Mouse (Mus musculus) erythroblast, embryonic 14.5 days (primary cell): ENCODE results near the gene Amtn.

ENCODE experiments used
- GATA1 ChIP-seq: IDR thresholded peaks from 2 replicates; pipeline ENCODE4 v1.6.1; 2012; ENCODE audit warnings: low read length, inconsistent platforms, mixed read lengths
- TAL1 ChIP-seq: IDR thresholded peaks from 3 replicates; pipeline ENCODE4 v1.6.1; 2012; ENCODE audit warnings: low read length, inconsistent platforms, mixed read lengths

DNA sequence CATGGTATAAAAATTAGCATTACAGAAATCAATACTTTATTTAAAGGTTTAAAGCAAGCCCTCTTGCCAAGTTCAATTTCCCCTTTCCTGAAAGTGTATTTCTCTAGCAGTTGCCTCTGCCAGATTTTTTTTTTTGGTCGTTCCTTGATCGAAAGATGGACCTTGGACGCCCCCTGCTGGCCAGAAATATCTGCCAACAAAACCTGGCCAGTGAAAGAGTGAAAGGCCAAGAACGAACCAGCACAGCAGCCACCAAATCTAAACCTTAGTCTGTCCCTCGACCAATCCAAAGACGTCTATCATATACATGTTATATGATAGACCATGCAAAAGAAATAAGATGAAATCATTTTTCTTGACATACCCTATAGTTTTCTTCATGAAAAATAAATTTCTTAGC is 23.9 kb downstream of the Amtn start:
- TF ChIP-seq GATA1 = no peak
- TF ChIP-seq TAL1 = no peak
